Mouse (Mus musculus): ENCODE results near the gene Gfm2. TPM values are rescaled to one million over a fixed set of nuclear protein-coding genes. Genes with fewer than 3 reads are reported as not detected.
"Not testable (repeated sequence)": the region's sequence is repeated elsewhere in the genome, so short reads cannot be mapped to it uniquely, and the experiment has no call there.

Gfm2 gene
- total RNA-seq (2021) = 10 to 100 TPM; 27.3 to 30.4 TPM

DNA sequence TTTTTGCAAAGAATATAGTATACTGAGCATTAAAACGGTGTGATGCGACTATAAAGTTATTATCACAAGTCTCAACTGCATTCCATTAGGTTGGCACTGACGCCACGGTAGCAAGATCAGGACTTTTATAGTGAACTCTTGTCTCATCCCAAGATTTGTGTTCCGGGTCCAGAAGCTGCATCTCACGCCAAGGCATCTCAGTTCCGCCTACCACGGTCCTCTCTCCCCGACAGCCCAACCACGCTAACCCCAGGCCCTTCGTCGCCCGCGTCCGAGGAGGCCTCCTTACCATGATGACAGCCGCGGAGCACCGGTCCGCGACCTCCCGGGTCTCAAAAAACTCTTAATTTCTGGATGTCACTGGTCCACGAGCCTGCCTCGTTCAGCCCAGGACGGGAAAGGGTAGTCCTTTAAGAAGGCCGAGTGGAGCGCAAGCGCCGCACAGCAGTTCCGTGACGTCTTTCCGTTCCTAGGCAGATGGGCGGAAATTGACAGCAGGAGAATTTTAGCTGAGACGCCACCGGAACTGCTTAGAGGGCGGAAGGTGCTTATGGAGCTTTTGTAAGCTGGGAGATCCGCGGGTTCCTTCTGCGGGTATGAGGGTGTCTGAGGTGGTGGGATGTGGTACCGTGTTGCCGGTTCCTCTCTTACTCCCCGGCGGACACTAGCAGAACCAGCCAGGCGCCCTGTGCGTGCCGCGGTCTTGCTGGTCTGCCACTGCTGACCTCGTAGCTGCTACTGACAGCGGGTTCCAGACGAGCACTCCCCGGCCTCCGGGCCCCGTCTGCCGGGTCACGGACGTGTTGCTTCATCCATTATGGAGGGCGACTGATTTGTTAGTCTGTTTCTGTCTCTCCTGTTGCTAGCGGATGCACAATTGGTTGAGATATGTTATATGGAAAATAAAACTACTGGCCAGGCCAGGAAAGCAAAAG is at the start of gene Gfm2, which contains the start of gene Nsa2:
Gene Gfm2, plus strand, starts transcription at position 472 of the 935 bp plus-strand sequence.
Gene Nsa2, minus strand, starts transcription at position 472 of the 935 bp plus-strand sequence.
- peak; percentile 91 for DNase-seq

GRCm38 (mm10) chr13:97088183-97088582 is 49.6 kb upstream of the Gfm2 start:
- DNase-seq = no peak

GRCm38 (mm10) chr13:97095726-97096125 is 42.0 kb upstream of the Gfm2 start:
- no peak for DNase-seq

GRCm38 (mm10) chr13:97099187-97099852 is 38.4 kb upstream of the Gfm2 start, which contains the start of gene Gm6169:
Gm6169 (minus strand) TSS chr13:97099237.
- peak; percentile 33 to 40 for DNase-seq

- peak; percentile 22 to 26 for DNase-seq
These were observed 32.7 kb upstream of the Gfm2 start for GRCm38 (mm10) chr13:97104996-97105395.

DNA sequence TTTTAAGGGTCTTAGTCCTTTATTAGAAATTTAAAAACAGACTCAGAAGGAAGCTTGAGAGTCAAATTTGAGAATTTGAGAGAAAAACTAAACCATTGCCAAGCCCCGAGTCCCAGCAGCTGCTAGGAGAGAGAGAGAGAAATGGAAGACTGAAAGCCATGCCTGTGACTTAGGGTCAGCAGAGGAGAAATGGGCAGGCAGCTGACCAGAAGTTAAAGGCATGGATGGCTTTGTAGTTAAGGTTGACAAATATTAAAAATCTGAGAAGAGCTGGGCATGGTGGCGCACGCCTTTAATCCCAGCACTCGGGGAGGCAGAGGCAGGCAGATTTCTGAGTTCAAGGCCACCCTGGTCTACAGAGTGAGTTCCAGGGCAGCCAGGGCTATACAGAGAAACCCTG is 30.0 kb upstream of the Gfm2 start:
- not testable (repeated sequence) for DNase-seq

DNA sequence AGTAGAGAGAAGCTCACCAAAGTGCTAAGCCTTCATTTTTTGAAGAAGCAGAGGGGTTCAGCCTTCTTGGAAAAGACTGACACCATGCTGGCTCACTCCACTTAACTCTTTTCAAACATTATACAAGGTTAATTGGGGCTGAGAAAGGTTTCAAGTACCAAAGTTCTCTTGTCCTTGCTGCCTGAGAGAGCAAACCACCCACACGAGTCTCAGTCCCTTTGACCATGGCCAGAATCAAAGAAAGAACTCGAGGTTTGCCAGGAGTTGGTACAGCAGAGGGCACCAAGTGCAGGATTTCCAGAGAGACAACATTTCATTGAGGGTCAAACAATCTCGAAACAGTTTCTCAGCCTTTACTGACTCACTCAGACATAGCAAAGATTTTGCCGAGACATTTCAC is 28.7 kb upstream of the Gfm2 start:
- DNase-seq = no peak

DNA sequence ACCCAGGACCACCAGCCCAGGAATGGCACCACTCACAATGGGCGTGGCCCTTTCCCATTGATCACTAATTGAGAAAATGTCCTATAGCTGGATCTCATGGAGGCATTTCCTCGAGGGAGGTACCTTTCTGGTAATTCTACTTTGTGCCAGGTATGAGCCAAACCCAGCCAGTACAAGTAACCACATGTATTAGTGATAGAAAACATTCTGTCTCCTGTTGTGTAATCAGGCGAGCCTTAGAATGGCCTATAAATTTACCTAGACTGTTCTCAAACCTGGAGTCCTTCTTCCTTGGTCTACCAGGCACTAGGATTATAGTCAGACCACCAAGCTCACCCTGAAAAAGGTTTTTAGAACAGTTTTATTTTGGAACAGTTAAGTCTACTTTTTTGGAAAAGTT is 16.4 kb upstream of the Gfm2 start:
- DNase-seq = no peak

- not testable (repeated sequence) for DNase-seq
These were observed 8.1 kb upstream of the Gfm2 start for GRCm38 (mm10) chr13:97129654-97130053.

GRCm38 (mm10) chr13:97130413-97130812 is 7.3 kb upstream of the Gfm2 start:
- not testable (repeated sequence) for DNase-seq

DNA sequence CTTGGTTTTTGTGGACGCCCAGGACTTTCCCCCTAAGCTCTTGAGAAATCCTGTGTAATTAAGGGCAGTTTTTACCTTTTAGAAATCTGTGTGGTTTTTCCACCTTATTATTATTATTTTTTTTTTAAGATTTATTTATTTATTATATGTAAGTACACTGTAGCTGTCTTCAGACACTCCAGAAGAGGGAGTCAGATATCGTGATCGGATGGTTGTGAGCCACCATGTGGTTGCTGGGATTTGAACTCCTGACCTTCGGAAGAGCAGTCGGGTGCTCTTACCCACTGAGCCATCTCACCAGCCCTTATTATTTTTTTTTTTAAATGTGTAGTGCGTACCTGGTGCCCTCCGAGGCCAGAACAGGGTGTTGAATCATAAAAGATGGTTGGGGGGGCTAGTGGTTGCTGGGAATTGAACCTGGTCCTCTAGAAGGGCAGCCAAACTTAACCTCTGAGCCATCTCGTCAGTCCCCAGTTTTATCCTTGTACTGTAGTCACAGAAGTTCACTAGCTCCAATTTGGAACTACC is 731 bp downstream of the Gfm2 start:
- not testable (repeated sequence) for DNase-seq

DNA sequence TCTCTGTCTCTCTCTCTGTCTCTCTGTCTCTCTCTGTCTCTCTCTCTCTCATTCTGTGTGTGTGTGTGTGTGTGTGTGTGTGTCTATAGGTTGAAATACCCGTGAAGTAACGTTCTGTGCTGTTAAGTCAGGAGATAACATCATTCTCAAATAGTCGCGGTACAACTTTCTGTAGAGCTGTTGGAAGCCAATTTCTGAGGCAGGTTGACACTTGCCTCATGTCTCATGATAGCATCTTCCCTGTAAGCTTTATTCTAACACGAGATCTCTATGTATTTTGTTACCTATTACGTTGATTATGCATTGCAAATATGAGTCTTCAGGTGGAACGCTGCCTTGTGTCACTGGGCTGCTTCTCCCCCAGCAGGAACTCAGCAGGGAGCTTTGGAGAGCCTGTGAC is 4.6 kb downstream of the Gfm2 start:
- no peak for DNase-seq

GRCm38 (mm10) chr13:97145834-97146233 is 8.1 kb downstream of the Gfm2 start:
- DNase-seq = no peak

GRCm38 (mm10) chr13:97175520-97176264 is 38.0 kb downstream of the Gfm2 start:
- DNase-seq = no peak

DNA sequence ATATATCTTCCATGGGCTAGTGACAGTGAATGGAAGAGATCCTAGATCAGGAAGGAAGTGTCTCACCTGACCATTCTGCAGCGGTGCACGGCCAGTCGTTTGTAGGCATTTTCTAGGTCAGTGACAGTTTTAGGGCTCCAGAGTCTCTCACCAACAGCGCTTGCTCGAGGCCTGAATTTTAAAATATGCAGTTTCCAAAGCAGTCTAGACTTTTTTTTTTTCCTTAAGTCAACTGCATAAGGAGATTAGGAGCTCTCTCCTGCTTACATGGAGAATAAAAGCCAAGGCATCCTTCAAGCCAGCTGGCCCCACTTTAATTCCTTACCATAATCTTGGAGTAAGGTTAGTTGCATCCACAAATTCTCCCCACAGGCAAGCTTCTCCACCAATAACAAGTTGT is 39.0 kb downstream of the Gfm2 start:
- no peak for DNase-seq

DNA sequence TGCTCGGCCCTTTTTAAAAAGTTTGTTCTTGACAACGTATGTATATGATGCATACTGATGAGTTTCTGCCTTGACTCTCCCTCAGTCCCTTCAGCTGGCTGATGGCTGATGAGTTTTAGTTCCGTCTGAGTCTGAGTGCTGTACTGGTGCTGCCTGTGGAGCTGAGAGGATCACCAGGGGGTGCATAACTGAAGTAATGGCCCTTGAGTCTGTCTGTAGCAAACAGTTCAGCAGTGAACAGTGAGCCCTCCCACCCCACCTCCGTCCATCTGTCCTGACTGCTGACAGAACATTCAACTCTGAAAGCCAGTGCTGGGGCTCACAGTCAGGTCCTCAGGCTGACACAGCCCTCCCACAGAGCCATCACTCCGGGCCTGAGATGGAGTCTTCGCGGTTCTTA is 41.2 kb downstream of the Gfm2 start:
- no peak for DNase-seq

GRCm38 (mm10) chr13:97180113-97180828 is 42.5 kb downstream of the Gfm2 start:
- no peak for DNase-seq

- no peak for DNase-seq
These were observed 45.1 kb downstream of the Gfm2 start for GRCm38 (mm10) chr13:97182821-97183220.

DNA sequence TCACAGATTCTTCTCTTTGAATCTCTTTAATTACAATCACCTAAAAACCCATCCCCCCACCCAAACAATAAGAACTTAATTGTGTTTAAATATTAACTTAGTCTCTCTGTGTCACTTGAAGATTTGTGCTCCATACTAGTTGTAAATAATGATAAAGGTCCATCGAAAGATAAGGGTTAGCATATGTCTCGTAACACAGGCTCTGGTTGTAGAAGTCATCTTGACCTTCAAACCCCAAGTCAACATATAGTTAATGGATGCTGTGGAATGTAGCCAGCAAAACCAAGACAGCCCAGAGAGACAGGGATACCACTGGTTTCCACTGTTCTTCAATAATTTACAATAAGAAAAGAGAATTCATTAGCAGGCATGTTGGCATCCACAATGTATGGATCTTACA is 46.4 kb downstream of the Gfm2 start:
- DNase-seq = no peak

- DNase-seq = no peak
These were observed 46.9 kb downstream of the Gfm2 start for GRCm38 (mm10) chr13:97184656-97185055.

- DNase-seq = no peak
These were observed 48.6 kb downstream of the Gfm2 start for GRCm38 (mm10) chr13:97186346-97186745.

- no peak for DNase-seq
These were observed 50.0 kb downstream of the Gfm2 start for GRCm38 (mm10) chr13:97187693-97188092.

Data from layer of hippocampus, postnatal 36 days (tissue).